15 mouse cellular contexts compared by ENCODE assay signal in genomic region chr12:40348251-40348650, GRCm38 (mm10).
DNase-seq lines count a peak whose midpoint lies in the region; ATAC-seq and TF ChIP-seq lines count a peak whose summit lies in the region.
"Had no signal": no experiment of that assay in that cellular context is flagged by ENCODE, and none has a peak within 500 bp of the region (broad histone marks: within the 10 kb centered on the region; RNA-seq: fewer than 3 reads in every experiment).

No protein-coding gene starts in this region.

- no peak overlapping the region for H3ac ChIP-seq in myocyte (ENCODE audit: control insufficient read depth, insufficient read length)

- no peak overlapping the region for H3K4me2 ChIP-seq in kidney, embryonic 15.5 days
- no peak overlapping the region for H3K4me2 ChIP-seq in myocyte (ENCODE audit: low read depth)

- no peak overlapping the region for H3K9ac ChIP-seq in kidney, embryonic 15.5 days

- H3K27me3 ChIP-seq in kidney, embryonic 15.5 days: no peaks in the 10 kb centered on the region
- no peaks in the 10 kb centered on the region for H3K27me3 ChIP-seq in myocyte (ENCODE audit: control insufficient read depth, insufficient read depth, insufficient read length)

- H3K27ac ChIP-seq in kidney, embryonic 15.5 days: no peak overlapping the region

- H3K4me1 ChIP-seq in kidney, embryonic 15.5 days: no peaks in the 10 kb centered on the region

- intact Hi-C loops in heart, postnatal 14 days (cut with DNase I): no loop called here

- DNase-seq in kidney, adult 18-20 months: no peak
- peak; percentile 43 for DNase-seq in 3T3-L1 (ENCODE audit: low read depth, low spot score)
- peak; percentile 29 for DNase-seq in Muller cell, postnatal 12 days (ENCODE audit: inconsistent ontology term)
- no peak for DNase-seq in thymus, postnatal 14 days
- no peak for DNase-seq in heart, postnatal 14 days
- DNase-seq: adrenal gland, postnatal 36 days; cerebellum, postnatal 10 days; gastrocnemius, postnatal 36 days; kidney, postnatal 14 days; layer of hippocampus, adult 9-11 months; retina, postnatal 1 day; spleen, adult 18-20 months had no signal

- no peaks in the 10 kb centered on the region for H3K79me2 ChIP-seq in myocyte (ENCODE audit: control insufficient read depth, insufficient read depth)

- peak; percentile 54; the same call in 1 of the 2 replicates for ATAC-seq in kidney, embryonic 15.5 days (replicated peaks; ENCODE audit: low FRiP score)
- ATAC-seq: inflammation-experienced regulatory T-cells, adult 6 months had no signal

- H3K9me3 ChIP-seq in kidney, embryonic 15.5 days (replicated peaks): no peaks in the 10 kb centered on the region

- H3K4me3 ChIP-seq in kidney, embryonic 15.5 days (replicated peaks): no peak overlapping the region
- H3K4me3 ChIP-seq in myocyte: no peak overlapping the region

- WGBS in kidney, embryonic 15.5 days: 62% methylated on average over 4 of the region's 4 CpGs

- no peaks in the 10 kb centered on the region for H3K36me3 ChIP-seq in kidney, embryonic 15.5 days
- H3K36me3 ChIP-seq in myocyte (ENCODE audit: control insufficient read depth, insufficient read depth): no peaks in the 10 kb centered on the region

- no peak for TF ChIP-seq POLR2A in myocyte (IDR thresholded peaks at IDR 0.05; ENCODE audit: insufficient read length, low read depth)

TF ChIP-seq in myocyte, 11 proteins besides CTCF, POLR2A, EP300 and RAD21:
- TF ChIP-seq E2F4 (IDR thresholded peaks at IDR 0.05; ENCODE audit: insufficient read depth) (no peak), CEBPB (IDR thresholded peaks at IDR 0.05; ENCODE audit: insufficient read depth, poor library complexity, severe bottlenecking) (0 out of 2 replicates have a peak, but pooled peaks have one; percentile 20)

Comparison
In these comparisons a context has a peak if more than half of its experiments do, and no peak if none do; other contexts are left out.
1. DNase-seq: peak in 3T3-L1 (single experiment) and Muller cell, postnatal 12 days (single experiment); none in kidney, adult 18-20 months (single experiment), thymus, postnatal 14 days (single experiment) and heart, postnatal 14 days (0 of 2).